Mouse (Mus musculus) olfactory bulb, adult 2 months (tissue): ENCODE data around the gene Duox2.

ENCODE experiments used
- CTCF ChIP-seq: fragments of 200-500 bp; IDR thresholded peaks from 2 replicates; pipeline ENCODE4 v1.5.1; 2012; ENCODE audit warnings: low read depth, mild to moderate bottlenecking, low read length, moderate library complexity; ENCODE audit not compliant: insufficient read depth
- POLR2A ChIP-seq: fragments of 200-500 bp; IDR thresholded peaks from 2 replicates; pipeline ENCODE4 v1.6.1; 2012; ENCODE audit warnings: mild to moderate bottlenecking, low read depth, low read length, moderate library complexity; ENCODE audit not compliant: insufficient read depth

DNA sequence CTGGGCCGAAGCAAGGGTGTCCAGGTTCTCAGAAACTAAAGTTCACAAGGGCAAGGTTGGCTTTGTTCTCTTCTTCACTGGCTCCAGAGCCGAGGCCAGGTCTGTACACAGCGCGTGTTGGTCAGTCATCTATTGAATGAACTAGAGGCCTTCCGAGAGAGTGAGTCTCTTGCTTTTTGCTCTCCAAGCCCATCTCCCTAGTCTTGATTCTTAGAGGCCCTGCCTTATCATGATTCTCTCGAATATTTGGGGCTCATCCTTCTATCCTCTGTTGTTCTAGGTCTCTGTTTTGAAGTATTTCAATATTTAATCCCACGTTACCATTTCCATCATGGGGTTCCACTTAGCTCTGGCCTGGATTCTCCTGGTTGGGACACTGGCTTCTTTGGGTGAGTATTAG, 17.1 kb upstream of the Duox2 start, which contains the start of gene Duox1:
- TF ChIP-seq POLR2A (no peak), CTCF (no peak)
